Mouse (Mus musculus): ENCODE results near the gene Mpig6b.
A peak's percentile ranks its signal among the peaks of the same experiment; 100 is the strongest.

Mpig6b gene

DNA sequence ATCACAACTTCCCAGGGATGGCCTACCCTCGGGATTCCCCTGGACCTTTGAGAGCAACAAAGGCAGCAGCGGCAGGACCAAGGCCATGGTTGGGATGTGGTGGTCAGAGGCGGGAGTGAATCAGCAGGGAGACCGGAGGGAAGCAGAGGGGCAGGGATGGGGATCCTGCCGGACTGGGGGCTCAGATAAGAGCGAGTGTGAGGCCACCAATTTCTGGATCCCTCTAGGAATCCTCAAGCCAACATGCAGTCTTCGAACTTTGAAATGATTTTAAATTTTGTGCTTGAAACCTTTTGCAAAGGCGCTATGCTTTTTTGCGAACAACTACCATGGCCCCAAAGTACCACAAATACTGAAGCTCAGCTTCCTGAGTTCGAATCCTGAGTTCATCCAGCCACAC, at the start of gene Mpig6b:
Gene Mpig6b, minus strand, starts transcription at position 101 of the 400 bp plus-strand sequence.
- no peak for DNase-seq (ENCODE audit: low spot score in 2 of 2)

GRCm38 (mm10) chr17:35115046-35116019, 49.3 kb upstream of the Mpig6b start, which contains the start of gene Ly6g5b:
Ly6g5b (minus strand) TSS chr17:35115428.
- DNase-seq (ENCODE audit: low spot score in 2 of 2), result no peak

DNA sequence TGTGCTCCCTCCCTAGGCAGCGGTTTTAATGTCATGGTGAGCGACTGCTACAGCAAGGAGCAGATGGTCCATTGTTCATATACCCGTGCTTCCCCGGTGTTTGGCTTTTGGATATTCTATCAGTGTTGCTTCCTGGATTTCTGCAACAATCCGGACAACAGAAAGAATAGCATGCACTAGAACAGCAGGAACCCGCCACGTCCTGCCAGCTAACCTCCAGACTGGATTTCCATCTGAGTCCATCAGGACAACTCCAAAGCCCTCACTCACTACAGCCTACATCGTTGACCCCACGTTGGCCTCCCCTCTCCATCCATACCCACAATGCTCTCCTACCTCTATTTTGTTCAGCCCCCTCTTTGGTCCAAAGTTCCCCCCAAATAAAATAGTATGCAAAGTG, 45.8 kb upstream of the Mpig6b start:
- no peak for DNase-seq (ENCODE audit: low spot score in 2 of 2)

DNA sequence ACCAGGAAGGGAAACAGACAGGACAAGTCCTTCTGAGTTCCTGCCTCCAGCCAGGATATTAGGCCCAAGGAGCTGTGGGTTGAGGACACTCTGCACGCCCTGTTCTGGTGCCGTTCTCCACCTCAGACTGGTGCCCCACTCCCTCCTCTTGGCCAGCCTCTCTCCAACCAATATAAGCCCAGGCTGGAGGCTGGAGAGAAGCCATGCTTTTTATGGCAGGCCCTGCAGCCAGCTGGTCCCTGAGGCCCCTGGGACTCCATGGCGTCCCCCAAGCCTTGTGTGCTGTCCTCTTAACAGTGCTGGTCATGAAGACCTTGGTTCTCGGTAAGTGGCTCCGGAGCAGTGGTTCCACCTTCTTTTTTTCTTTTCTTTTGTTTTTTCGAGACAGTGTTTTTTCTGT, 42.1 kb upstream of the Mpig6b start, which contains the start of gene Ly6g5c:
Gene Ly6g5c, plus strand, starts transcription at position 183 of the 400 bp plus-strand sequence.
- DNase-seq (ENCODE audit: low spot score in 2 of 2), result no peak

DNA sequence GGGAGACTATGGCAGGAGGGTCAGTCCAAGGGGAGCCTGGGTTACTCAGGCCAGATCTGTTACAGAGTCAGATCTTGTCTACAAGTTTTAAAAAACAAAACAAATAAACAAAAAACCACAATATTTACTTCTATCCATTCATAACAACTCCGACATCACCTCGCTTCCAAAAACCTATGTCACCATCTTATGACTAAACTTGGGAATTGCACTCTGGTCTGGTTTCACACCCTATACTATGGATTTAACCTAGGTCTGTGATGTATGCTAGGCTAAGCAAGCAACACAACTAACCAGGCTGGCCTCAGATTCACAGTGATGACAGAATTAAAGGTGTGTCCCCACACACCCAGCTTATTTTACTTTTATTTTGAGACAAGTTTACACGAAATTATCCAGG, 40.5 kb upstream of the Mpig6b start:
- DNase-seq (ENCODE audit: low spot score in 2 of 2), result no peak

DNA sequence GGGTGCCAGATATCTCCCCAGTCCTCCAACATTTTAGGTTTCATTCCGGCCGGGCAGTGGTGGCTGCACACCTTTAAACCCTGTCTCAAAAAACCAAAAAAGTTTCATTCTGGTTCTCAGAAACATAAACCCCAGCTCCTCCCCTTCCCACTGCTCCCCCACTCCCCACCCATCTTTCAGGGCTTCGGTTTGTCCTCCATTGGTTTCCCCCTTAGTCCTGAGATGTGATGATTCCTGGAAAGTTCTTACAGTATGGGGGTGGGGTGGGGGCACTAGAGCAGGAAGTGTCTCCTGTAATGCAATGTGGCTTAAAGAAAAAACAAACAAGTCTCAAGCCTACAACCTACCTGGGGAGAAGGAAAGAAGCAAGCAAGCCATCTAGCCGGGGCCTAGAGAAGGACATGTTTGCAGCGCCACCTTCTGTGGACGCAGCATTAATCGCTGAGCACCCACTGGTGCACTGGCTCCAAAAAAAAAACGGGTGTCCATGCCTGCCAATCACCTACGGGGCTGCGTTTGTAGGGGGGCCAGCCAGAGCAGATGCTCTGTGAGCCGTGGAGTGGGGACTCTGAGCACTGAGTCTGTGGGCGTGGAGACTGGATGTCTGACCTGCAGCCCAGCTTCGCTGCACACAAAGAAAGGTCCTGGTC, 39.9 kb upstream of the Mpig6b start:
- no peak for DNase-seq (ENCODE audit: low spot score in 2 of 2)

GRCm38 (mm10) chr17:35104754-35105153, 38.8 kb upstream of the Mpig6b start:
- no peak for DNase-seq (ENCODE audit: low spot score in 2 of 2)

GRCm38 (mm10) chr17:35104079-35104478, 38.1 kb upstream of the Mpig6b start:
- no peak for DNase-seq (ENCODE audit: low spot score in 2 of 2)

GRCm38 (mm10) chr17:35103221-35103690, 37.3 kb upstream of the Mpig6b start:
- DNase-seq (ENCODE audit: low spot score in 2 of 2), result no peak

- DNase-seq (ENCODE audit: low spot score in 2 of 2), result no peak
Measured at GRCm38 (mm10) chr17:35102299-35102698, 36.3 kb upstream of the Mpig6b start.

- DNase-seq (ENCODE audit: low spot score in 2 of 2), result no peak
Measured at GRCm38 (mm10) chr17:35101161-35101560, 35.2 kb upstream of the Mpig6b start.

DNA sequence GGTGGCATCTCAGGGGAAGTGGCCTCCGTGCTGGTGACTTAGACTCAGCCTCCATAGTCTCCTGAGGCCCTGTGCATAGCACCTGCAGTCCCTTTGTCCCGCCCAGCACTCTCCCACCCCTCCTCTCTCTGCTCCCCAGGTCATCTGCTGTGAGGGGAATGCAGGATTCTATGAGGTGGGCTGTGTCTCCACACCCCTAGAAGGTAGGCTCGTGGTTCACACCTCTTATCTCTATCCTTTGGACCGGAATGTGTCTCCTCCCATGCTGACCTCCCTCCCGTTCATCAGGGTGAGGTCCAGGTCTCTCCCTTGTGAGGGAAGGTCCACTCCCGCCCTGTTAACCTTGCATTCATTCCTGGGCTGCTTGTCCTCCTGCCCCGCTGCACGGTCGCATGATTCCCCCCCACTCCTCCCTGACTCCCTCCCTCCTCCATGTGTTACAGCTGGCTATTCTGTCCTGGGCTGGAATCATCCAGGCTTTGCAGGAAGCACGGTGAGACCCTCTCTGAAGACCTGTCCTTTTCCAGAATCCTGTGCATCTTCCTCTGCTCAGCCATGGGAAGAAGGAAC, 34.3 kb upstream of the Mpig6b start:
- DNase-seq (ENCODE audit: low spot score in 2 of 2), result no peak

DNA sequence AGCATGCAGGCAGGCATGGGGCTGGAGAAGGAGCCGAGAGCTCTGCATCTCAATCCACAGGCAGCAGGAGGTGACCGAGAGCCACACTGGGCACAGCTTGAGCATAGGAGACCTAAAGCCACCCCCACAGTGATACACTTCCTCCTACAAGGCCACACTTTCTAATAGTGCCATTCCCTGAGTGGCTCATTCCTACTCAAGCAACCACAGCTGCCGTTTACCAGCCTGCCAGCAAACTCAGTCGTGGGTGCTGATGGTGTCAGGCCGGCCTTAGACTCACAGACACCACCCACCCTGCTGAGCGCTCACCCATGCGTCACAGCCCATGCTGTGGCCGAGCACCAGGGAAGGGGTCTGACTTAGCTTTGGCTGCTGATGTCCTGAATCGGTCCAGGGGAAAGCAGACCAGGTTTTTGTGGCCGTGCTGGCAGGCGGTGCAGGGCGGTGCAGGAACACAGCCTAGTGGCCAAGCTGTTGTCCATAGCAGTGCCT, 31.2 kb upstream of the Mpig6b start:
- peak; percentile 64 to 69 for DNase-seq (ENCODE audit: low spot score in 2 of 2)

DNA sequence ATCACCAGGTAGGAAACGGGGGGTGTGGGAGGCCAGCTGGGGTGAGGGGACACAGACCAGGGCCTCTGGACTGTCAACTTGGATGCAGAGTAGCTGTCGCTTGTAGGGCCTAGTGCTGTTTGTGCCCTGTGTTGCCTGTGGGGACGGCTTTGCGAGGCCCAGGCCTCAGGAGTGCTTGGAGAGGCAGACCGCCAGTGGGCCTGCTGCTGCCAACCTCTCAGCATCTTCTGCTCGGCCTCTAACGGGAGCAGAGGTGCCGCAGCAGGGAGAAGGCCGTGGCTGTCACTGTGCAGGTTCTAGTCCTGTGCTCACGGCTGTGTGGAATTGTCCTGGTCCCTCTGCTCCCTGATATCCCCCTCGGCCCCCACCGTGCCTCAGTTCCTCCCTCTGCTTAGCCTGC, 30.6 kb upstream of the Mpig6b start:
- no peak for DNase-seq (ENCODE audit: low spot score in 2 of 2)

GRCm38 (mm10) chr17:35094475-35095365, 28.7 kb upstream of the Mpig6b start:
- DNase-seq (ENCODE audit: low spot score in 2 of 2), result no peak

DNA sequence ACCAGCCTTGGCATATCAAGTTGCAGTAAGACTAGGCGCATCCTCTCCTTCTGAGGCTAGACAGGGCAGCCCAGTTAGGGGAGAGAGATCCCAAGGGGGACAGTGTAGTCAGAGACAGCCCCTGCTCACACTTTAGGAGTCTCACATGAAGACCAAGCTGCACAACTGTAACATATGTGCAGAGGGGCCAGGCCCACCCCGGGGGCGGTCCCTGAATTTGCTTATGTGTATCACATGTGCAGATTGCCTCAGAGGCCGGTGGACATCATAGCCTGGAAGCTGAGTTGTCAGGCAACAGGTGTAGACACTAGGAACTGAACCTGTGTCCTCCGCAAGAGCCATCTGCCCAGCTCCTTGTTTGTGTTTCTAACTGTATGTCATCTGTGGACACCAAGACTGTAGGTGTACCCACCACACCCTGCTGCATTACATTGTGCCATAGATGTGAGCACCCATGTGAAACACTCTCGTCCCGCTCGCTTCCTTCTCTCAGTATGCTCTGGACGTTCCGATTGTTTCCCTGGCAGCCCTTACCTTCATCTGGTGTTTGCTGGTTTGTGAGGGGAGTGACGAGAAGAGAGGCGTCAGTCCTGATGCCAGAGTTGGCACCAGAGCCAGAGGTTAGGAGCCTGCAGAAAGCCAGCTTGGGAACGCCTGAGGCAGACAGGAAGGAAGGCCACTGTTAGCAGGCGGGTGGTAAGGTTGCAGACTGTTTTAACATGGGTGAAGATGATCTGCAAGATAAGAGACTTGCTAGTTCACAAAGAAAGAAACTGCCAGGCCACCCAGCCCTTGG, 26.6 kb upstream of the Mpig6b start:
- no peak for DNase-seq (ENCODE audit: low spot score in 2 of 2)

DNA sequence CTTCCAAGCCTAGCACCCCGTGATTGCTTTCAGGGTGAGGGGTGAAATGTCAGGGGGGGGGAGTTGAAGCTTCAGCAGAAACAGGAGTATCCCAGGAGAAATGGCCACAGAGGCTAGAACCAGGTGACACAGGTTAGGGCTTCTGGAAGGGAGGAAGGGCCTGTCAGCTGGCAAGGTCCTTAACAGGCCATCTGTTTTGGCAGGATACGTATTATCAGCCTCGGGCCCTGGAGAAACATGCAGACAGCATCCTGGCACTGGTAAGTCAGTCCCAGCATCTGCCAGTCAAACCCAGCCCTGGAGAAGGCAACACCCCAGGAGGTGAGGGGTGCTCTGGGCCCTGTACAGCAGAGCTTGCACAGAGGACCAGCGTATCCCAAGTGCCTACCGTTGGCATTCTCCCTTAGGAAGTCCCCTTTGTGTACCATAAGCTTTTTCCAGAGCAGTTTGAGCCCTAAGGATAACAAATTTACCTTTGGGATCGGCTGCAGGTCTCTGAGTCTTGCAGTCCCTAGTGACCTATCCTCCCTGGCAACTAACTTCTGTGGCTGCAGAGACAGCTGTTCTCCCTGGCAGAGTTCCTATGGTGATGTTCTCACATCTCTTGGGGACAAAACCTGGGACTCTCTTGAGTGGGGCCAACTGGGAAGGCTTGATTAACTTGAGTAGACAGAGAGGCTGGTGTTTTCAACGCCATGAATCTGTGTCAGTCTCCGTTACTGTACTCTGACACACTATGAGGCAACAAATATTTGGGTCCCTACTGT, 24.4 kb upstream of the Mpig6b start:
- DNase-seq (ENCODE audit: low spot score in 2 of 2), result no peak

DNA sequence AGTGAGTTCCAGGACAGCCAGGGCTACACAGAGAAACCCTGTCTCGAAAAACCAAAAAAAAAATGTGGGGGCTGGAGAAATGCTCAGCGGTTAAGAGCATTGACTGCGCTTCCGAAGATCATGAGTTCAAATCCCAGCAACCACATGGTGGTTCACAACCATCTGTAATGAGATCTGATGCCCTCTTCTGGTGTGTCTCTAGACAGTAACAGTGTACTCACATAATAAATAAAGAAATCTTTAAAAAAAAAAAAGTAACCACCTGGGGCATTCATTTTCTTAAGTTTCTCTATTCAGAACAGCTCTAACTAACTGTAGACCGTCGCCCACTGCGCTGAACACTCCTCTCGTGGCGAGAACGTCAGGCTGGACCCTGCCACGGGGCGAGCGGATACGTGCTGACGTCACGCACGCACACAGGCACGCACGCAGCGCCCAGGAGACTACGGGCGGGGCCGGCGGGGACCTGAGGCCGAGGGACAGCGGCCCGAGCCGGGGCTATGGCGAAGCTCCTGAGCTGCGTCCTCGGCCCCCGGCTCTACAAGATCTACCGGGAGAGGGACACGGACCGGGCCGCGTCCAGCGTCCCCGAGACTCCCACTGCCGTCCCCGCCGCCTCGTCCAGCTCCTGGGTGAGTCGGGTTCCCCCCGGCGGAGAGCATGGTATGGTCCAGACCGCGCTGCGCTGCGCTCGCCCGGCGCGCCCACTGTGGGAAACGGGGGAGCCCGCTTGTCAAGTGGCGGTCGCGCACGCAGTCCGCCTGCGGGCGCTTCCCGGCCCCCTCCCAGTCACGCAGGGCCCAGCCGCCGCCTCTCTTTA, 23.1 kb upstream of the Mpig6b start, which contains the start of gene Abhd16a:
Gene Abhd16a, plus strand, starts transcription at position 439 of the 820 bp plus-strand sequence.
- peak; percentile 92 to 97 for DNase-seq (ENCODE audit: low spot score in 2 of 2)
